Mouse (Mus musculus) stomach, embryonic 14.5 days (tissue): Measurements from ENCODE around the gene Rpgrip1. TPM values are rescaled to one million over a fixed set of nuclear protein-coding genes. Genes with fewer than 3 reads are reported as not detected.

Experiments
- ATAC-seq: fragments of 200-750 bp; cut with Nextera tagmentation; 2 replicates; pipeline ENCODE4 v1.8.0; 2017; ENCODE audit warnings: low read depth, moderate TSS enrichment; ENCODE audit not compliant: insufficient number of reproducible peaks, insufficient read depth, low FRiP score
- H3K27ac ChIP-seq: fragments of 300-500 bp; sonication (generic); 2 replicates; pipeline ENCODE4 v1.5.1; 2014; ENCODE audit warnings: mild to moderate bottlenecking, low read length, moderate library complexity, mixed read lengths
- H3K27me3 ChIP-seq: fragments of 300-500 bp; sonication (generic); 2 replicates; pipeline ENCODE4 v1.6.1; 2014; ENCODE audit warnings: low read length, control low read depth, mixed read lengths; ENCODE audit not compliant: control insufficient read depth, insufficient read depth
- H3K36me3 ChIP-seq: fragments of 300-500 bp; sonication (generic); 2 replicates; pipeline ENCODE4 v1.6.1; 2014; ENCODE audit warnings: mild to moderate bottlenecking, control low read depth, low read length, moderate library complexity, mixed read lengths; ENCODE audit not compliant: control insufficient read depth, insufficient read depth
- H3K4me1 ChIP-seq: fragments of 300-500 bp; sonication (generic); 2 replicates; pipeline ENCODE4 v1.6.1; 2014; ENCODE audit warnings: low read length, control low read depth, mixed read lengths; ENCODE audit not compliant: control insufficient read depth, insufficient read depth
- H3K4me2 ChIP-seq: fragments of 300-500 bp; sonication (generic); replicated peaks from 2 replicates; pipeline ENCODE4 v1.6.1; 2014; ENCODE audit warnings: low read depth, low read length, control low read depth
- H3K4me3 ChIP-seq: fragments of 300-500 bp; sonication (generic); 2 replicates; pipeline ENCODE4 v1.5.1; 2014; ENCODE audit warnings: low read depth, low read length, control low read depth
- H3K9ac ChIP-seq: fragments of 300-500 bp; sonication (generic); replicated peaks from 2 replicates; pipeline ENCODE4 v1.6.1; 2014; ENCODE audit warnings: low read depth, mild to moderate bottlenecking, control low read depth, low read length, moderate library complexity, mixed read lengths
- H3K9me3 ChIP-seq: fragments of 300-500 bp; sonication (generic); 2 replicates; pipeline ENCODE4 v1.6.1; 2016; ENCODE audit warnings: low read depth, low read length, control low read depth; ENCODE audit not compliant: control insufficient read depth
- WGBS: fragments of 180-500 bp; shearing (Covaris S2); extraction: QIAGEN DNeasy Blood & Tissue Kit; methylation state at CpG from one replicate; pipeline ENCODE4 v1.1.7; 2014; 5-methylcytosine and 5-hydroxymethylcytosine counted together
- polyA plus RNA-seq: library from polyadenylated mRNA; unstranded; fragments of >200 nt; fragmentation: Nextera tagmentation; extraction: Ambion mirVana; gene quantifications from 2 replicates; pipeline ENCODE4 v1.2.1, GENCODE M21; 2014

Rpgrip1 gene
- polyA plus RNA-seq, 1 experiment from 2014 or later: 67.1 TPM

GRCm38 (mm10) chr14:52099563-52099962, 10.9 kb upstream of the Rpgrip1 start:
- no peaks in the 10 kb centered on the region for H3K9me3 ChIP-seq
- WGBS: 70% methylated on average over 2 of the region's 2 CpGs
- H3K36me3 ChIP-seq: peaks cover 19% of the 10 kb centered on the region
- H3K4me3 ChIP-seq: no peak overlapping the region
- no peak for ATAC-seq
- no peak overlapping the region for H3K9ac ChIP-seq
- peaks cover 13% of the 10 kb centered on the region; the same call in 1 of the 2 replicates for H3K4me1 ChIP-seq
- 0 out of 2 replicates have a peak overlapping the region, but pooled peaks have one; percentile 12 for H3K4me2 ChIP-seq
- H3K27me3 ChIP-seq: no peaks in the 10 kb centered on the region
- no peak overlapping the region for H3K27ac ChIP-seq

GRCm38 (mm10) chr14:52100170-52100960, 10.1 kb upstream of the Rpgrip1 start:
- Histone ChIP-seq H3K36me3 (peaks cover 18% of the 10 kb centered on the region; the same call in 1 of the 2 replicates), H3K27me3 (no peaks in the 10 kb centered on the region), H3K9ac (no peak overlapping the region), H3K9me3 (no peaks in the 10 kb centered on the region), H3K4me3 (no peak overlapping the region), H3K27ac (no peak overlapping the region), H3K4me2 (no peak overlapping the region; the same call in 1 of the 2 replicates), H3K4me1 (peaks cover 15% of the 10 kb centered on the region; the same call in 1 of the 2 replicates)
- 67% methylated on average over 5 of the region's 5 CpGs for WGBS
- ATAC-seq: no peak

- peak overlapping the region; percentile 18 for H3K4me3 ChIP-seq
- H3K9me3 ChIP-seq: no peaks in the 10 kb centered on the region
- peaks cover 19% of the 10 kb centered on the region; the same call in 1 of the 2 replicates for H3K4me1 ChIP-seq
- no peaks in the 10 kb centered on the region for H3K27me3 ChIP-seq
- ATAC-seq: no peak
- no peak overlapping the region for H3K9ac ChIP-seq
- 47% methylated on average over 1 of the region's 1 CpGs for WGBS
- peaks cover 13% of the 10 kb centered on the region; the same call in 1 of the 2 replicates for H3K36me3 ChIP-seq
- peak overlapping the region; percentile 76 for H3K4me2 ChIP-seq
- H3K27ac ChIP-seq: no peak overlapping the region
Measured at GRCm38 (mm10) chr14:52101285-52102157, 9.0 kb upstream of the Rpgrip1 start.

GRCm38 (mm10) chr14:52103474-52103855, 7.0 kb upstream of the Rpgrip1 start:
- no peaks in the 10 kb centered on the region for H3K27me3 ChIP-seq
- peak overlapping the region; percentile 96 for H3K27ac ChIP-seq
- H3K36me3 ChIP-seq: peaks cover 8% of the 10 kb centered on the region; the same call in 1 of the 2 replicates
- under 1% methylated on average over 30 of the region's 30 CpGs for WGBS
- ATAC-seq: 0 out of 2 replicates have a peak, but pooled peaks have one; percentile 0
- peak overlapping the region; percentile 76 for H3K4me2 ChIP-seq
- no peaks in the 10 kb centered on the region for H3K9me3 ChIP-seq
- peaks cover 20% of the 10 kb centered on the region; the same call in 1 of the 2 replicates for H3K4me1 ChIP-seq
- H3K9ac ChIP-seq: peak overlapping the region; percentile 99
- peak overlapping the region; percentile 99 for H3K4me3 ChIP-seq

GRCm38 (mm10) chr14:52103856-52104676, 6.4 kb upstream of the Rpgrip1 start, which contains the start of gene Hnrnpc:
Gene Hnrnpc (minus strand): TSS chr14:52104028.
- Histone ChIP-seq H3K4me3 (peak within 1 kb of the TSS; percentile 99), H3K36me3 (peaks cover 8% of the 10 kb centered on the region; the same call in 1 of the 2 replicates), H3K9ac (peak within 1 kb of the TSS; percentile 99), H3K27ac (peak within 1 kb of the TSS; percentile 96), H3K27me3 (no peaks in the 10 kb centered on the region), H3K4me1 (peaks cover 20% of the 10 kb centered on the region; the same call in 1 of the 2 replicates), H3K9me3 (no peaks in the 10 kb centered on the region), H3K4me2 (peak within 1 kb of the TSS; percentile 76)
- ATAC-seq: peak; percentile 98
- under 1% methylated on average over 50 of the region's 50 CpGs for WGBS

GRCm38 (mm10) chr14:52104677-52105285, 5.7 kb upstream of the Rpgrip1 start:
- Histone ChIP-seq H3K9ac (peak overlapping the region; percentile 41; the same call in 1 of the 2 replicates), H3K4me3 (peak overlapping the region; percentile 29), H3K36me3 (peaks cover 8% of the 10 kb centered on the region; the same call in 1 of the 2 replicates), H3K4me2 (peak overlapping the region; percentile 61), H3K27me3 (no peaks in the 10 kb centered on the region), H3K9me3 (no peaks in the 10 kb centered on the region), H3K4me1 (peaks cover 20% of the 10 kb centered on the region; the same call in 1 of the 2 replicates), H3K27ac (peak overlapping the region; percentile 89)
- 36% methylated on average over 7 of the region's 7 CpGs for WGBS
- no peak for ATAC-seq

- WGBS: 61% methylated on average over 2 of the region's 2 CpGs
- peaks cover 17% of the 10 kb centered on the region; the same call in 1 of the 2 replicates for H3K4me1 ChIP-seq
- peaks cover 8% of the 10 kb centered on the region; the same call in 1 of the 2 replicates for H3K36me3 ChIP-seq
- no peak overlapping the region; the same call in 1 of the 2 replicates for H3K4me2 ChIP-seq
- H3K27ac ChIP-seq: peak overlapping the region; percentile 27; the same call in 1 of the 2 replicates
- H3K9me3 ChIP-seq: no peaks in the 10 kb centered on the region
- no peak overlapping the region for H3K9ac ChIP-seq
- no peak overlapping the region for H3K4me3 ChIP-seq
- ATAC-seq: no peak
- H3K27me3 ChIP-seq: no peaks in the 10 kb centered on the region
Measured at GRCm38 (mm10) chr14:52105308-52105707, 5.2 kb upstream of the Rpgrip1 start.
